Mouse (Mus musculus) common myeloid progenitor, adult 5-6 weeks (primary cell): ENCODE results near the gene Per1. TPM values are rescaled to one million over a fixed set of nuclear protein-coding genes. Genes with fewer than 3 reads are reported as not detected.

Experiments used
- ATAC-seq: replicated peaks from 2 replicates; pipeline ENCODE4 v1.8.0; 2016; ENCODE audit warnings: low read depth, mild to moderate bottlenecking, moderate TSS enrichment, inconsistent platforms; ENCODE audit not compliant: poor library complexity, severe bottlenecking
- total RNA-seq: library from RNA; stranded (forward); fragments of 200-1000, 187-1606 nt; gene quantifications from 2 replicates; pipeline ENCODE4 v1.2.3, GENCODE M21; 2017

Gene Per1
- total RNA-seq, 1 experiment from 2014 or later = 16.9 TPM

DNA sequence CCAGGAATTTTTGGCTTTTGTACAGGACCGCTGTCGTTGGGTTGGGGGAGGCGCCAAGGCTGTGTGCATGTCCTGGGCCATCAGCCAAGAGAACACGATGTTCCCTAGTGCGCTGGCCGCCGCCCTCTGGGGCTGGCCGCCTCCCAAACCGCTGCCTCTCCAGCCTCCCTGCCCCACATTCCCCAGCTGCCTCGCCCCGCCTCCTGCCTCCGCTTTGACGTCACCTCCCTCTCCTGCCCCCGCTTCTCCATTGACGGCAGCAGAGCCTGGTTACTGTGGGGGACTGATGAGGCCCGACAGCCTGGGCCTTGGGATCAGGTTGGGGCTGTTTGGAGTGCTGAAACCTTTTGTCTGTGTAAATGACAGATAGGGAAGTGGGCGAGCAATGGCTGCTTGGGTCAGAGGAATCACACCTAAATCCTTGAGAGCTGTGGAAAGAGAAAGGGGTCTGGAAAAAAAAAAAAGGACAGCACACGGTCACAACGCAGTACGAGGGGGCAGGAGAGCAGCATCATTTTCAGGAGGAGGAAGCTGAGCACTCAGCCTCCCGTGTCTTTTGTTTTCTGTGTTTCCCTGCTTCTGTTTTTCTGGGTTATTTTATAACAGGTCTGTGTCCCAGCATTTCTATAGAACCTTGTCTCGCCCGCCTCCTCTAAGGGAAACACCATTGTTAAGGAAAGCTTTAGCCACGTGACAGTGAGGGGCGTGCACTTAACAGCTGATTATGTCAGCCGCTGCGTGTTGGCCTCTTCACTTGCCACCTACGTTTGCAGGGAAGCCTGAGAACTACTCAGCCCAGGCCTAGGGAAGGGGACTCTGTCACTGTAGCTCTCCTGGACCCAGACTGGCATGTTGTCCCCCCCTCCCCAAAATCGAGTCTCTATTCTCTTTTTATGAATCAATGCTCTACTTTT is 2.2 kb downstream of the Per1 start:
- ATAC-seq = peak; percentile 27

DNA sequence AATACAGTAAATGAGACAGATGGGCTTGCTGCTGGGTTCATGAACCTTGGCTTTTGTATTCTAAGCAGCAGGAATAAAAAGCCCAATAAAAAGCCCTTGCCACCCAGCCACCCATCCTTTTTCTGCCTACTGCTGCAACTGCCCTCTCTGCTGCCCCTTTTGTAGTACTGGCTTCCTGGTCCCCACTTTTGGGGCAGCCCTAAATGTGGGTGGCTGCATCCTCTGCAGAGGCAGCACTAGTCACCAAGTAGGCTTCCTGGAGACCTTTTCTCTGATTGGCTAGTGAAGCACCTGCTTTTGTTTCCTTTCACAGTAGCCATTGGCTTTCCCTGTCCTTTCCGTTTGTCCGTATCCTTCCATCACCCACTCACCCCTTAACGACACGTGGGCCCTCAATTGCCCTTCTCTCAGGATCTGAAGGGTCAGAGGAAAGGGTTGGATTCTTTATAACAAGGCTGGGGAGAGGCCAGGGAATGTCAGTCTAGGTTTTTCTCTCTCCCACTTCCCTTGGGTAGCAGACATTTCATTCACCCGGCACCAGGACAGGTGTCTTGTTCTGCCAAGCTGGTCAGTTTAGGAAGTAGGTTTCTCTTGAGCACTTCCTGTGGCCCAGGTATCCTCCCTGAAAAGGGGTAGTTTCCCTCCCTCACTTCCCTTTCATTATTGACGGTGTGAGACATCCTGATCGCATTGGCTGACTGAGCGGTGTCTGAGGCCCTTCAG is 3.2 kb downstream of the Per1 start:
- ATAC-seq = no peak

DNA sequence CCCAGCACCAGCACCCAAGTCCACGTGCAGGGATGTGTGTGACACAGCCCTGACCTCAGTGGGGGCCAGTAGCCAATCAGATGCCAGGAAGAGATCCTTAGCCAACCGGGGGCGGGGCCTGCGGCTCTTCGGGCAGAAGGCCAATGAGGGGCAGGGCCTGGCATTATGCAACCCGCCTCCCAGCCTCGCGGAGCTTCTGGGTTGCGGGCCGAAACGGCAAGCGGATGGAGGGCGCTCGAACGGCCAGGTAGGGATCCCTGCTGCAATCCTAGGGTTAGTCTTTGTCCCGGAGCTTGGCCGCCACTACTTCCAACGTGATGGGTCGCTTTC is 3.7 kb downstream of the Per1 start:
- peak; percentile 34 for ATAC-seq

DNA sequence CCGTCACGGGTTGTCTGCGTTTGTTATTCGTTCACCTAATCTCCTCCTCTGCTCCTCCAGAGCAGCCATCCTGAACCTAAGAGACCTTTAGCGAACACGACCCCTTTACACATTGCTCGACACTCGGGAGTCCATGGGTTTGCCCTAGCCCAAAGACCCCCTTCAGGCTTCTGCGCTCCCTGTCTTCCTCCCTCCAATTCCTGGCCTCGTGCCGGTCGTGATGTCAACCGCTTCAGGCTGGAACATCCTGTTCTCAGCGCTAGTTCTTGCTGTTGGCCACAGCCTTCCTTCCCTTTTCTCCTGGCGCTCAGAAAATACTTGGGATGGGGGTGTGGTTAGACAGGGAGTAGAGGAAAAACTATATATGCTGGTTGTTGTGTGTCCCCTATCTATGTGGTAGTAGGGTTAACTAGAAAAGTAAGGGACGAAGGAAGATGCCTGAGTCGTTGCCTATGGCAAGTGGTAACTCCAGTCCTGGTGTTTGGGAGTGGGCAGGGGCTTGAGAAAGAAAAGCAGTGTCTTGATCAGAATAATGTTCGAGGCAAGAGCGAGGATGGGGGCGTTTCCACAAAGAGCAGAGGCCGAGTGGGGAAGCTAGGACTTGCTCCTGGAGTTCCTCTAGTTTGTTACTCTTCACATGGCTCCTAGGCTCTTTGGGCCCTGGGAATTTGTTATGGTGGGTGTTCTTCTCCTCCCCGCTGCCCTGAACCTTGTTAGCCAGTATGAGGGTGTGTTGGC is 4.3 kb downstream of the Per1 start:
- ATAC-seq = no peak

DNA sequence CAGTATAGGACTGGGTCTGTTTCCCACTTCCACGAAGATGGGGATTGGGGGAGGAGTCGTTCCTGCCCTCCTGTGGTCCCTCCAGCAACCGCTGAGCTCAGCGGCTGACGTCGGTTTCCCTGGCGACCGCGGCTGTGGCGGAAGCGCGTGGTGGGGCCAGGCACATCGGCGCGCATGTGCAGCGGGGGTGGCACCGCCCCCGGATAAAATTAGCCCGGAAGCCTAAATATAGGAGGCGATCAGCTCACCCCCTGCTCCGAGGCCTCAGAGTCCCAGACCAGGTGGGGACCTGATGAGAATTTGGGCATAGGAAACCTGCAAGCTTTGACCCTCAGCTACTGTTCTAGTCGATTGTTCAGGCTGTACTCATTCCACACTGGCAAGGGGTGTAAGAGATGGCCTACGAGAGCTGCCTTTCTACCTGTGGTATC is 4.9 kb downstream of the Per1 start:
- peak; percentile 40 for ATAC-seq

DNA sequence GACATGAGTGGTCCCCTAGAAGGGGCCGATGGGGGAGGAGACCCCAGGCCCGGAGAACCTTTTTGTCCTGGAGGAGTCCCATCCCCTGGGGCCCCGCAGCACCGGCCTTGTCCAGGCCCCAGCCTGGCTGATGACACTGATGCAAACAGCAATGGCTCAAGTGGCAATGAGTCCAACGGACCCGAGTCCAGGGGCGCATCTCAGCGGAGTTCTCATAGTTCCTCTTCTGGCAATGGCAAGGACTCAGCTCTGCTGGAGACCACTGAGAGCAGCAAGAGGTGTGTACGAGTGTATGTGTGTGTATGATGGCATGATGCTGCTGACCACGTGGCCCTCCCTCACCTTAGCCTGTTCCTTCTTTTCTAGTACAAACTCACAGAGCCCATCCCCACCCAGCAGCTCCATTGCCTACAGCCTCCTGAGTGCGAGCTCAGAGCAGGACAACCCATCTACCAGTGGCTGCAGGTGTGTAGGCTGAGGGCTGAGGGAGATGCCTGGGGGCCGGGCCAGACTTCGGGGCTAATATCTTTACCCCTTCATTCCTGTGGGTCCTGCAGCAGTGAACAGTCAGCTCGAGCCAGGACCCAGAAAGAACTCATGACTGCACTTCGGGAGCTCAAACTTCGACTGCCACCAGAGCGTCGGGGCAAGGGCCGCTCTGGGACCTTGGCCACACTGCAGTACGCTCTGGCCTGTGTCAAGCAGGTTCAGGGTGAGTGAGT is 5.8 kb downstream of the Per1 start:
- no peak for ATAC-seq

DNA sequence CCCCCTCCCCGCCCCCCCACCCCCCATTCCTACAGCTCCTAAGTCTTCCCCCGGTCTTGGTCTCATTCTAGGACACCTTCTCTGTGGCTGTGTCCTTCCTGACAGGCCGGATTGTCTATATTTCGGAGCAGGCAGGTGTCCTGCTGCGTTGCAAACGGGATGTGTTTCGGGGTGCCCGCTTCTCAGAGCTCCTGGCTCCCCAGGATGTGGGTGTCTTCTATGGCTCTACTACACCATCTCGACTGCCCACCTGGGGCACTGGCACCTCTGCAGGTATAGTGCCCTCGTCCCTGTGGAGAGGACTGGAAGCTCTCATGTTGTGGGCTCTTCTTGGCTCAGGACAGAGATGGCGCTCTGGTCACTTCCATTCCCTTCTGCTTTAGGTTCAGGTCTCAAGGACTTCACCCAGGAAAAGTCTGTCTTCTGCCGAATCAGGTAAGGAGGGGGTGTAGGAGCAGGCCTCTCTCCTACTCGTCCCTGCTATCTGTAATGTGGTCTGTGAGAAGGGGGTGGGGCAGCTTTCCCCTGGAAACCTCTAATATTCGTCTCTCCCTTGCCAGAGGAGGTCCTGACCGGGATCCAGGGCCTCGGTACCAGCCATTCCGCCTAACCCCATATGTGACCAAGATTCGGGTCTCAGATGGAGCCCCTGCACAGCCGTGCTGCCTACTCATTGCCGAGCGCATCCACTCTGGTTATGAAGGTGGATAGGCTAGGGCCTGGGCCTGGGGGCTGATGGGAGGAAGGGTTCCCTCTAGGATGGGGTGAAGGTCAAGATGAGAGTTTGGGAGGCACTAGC is 6.8 kb downstream of the Per1 start:
- no peak for ATAC-seq

DNA sequence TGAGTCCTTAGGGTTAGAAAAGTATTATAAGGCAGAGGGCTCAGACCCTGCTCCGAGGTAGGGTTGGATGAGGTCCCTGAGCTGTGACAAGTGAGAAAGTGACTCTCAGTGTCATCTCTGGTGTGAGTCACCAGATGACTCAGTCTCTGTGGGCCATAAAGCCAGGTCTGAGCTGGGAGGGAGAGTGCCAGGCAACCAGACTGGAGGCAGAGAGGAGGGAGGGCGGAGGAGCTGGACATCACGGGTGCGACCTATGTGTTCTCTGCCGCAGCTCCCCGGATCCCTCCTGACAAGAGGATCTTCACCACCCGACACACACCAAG is 7.3 kb downstream of the Per1 start:
- ATAC-seq = no peak

DNA sequence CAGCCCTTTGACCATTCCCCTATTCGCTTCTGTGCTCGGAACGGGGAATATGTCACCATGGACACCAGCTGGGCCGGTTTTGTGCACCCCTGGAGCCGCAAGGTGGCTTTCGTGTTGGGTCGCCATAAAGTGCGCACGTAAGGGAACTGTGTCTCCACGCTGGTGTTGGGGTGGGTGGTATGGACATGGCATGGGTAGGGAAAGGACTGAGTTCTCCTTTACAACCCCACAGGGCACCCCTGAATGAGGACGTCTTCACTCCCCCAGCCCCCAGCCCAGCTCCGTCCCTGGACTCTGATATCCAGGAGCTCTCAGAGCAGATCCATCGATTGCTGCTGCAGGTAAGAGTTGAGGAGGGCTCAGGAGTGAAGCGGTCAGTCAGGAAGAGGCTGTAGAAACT is 8.1 kb downstream of the Per1 start:
- ATAC-seq = no peak

DNA sequence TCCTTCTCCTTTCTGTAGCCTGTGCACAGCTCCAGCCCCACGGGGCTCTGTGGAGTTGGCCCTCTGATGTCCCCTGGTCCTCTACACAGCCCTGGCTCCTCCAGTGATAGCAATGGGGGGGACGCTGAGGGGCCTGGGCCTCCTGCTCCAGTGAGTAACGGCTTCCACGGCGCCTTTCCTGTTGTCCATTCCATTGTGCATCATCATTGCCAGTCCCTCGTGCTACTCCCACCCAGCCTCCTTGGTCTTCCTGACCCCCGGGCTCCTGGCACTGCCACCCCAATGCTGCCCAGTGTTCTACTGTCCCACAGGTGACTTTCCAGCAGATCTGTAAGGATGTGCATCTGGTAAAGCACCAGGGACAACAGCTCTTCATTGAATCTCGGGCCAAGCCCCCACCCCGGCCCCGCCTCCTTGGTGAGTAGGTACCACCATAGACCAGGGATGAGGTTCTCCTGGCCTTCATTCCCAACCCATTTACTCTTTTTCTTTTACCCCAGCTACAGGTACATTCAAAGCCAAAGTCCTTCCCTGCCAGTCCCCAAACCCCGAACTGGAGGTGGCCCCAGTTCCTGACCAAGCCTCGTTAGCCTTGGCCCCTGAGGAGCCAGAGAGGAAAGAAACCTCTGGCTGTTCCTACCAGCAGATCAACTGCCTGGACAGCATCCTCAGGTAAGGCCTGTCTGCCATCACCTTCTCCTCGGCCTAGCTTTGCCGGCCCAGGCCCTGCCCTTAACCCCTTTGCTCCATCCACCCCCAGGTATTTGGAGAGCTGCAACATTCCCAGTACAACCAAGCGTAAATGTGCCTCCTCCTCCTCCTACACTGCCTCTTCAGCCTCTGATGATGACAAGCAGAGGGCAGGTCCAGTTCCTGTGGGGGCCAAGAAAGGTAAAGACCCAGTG is 8.8 kb downstream of the Per1 start:
- no peak for ATAC-seq

DNA sequence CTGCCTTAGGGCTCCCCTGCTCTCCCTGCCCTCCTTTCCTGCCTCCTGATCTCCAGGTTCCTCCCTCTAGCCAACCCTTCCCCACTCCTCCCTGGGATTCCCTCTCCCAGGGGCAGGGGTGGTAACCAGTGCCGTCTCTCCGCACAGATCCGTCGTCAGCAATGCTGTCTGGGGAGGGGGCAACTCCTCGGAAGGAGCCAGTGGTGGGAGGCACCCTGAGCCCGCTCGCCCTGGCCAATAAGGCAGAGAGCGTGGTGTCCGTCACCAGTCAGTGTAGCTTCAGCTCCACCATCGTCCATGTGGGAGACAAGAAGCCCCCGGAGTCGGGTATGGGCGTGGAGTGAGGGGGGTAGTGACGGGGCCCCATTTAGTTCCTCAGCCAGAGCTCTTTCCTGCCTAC is 9.5 kb downstream of the Per1 start:
- no peak for ATAC-seq

DNA sequence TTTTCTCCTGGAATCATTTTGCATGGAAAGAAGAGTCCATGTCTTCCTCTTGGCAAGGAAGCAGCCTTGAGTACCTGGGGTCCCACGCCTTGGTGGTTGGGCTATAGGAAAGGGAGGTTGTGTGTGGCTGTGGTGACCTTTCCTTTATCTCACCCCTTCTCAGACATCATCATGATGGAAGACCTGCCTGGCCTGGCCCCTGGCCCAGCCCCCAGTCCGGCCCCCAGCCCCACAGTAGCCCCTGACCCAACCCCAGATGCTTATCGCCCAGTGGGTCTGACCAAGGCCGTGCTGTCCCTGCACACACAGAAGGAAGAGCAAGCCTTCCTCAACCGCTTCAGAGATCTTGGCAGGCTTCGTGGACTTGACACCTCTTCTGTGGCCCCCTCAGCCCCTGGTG is 10.2 kb downstream of the Per1 start:
- ATAC-seq = no peak

DNA sequence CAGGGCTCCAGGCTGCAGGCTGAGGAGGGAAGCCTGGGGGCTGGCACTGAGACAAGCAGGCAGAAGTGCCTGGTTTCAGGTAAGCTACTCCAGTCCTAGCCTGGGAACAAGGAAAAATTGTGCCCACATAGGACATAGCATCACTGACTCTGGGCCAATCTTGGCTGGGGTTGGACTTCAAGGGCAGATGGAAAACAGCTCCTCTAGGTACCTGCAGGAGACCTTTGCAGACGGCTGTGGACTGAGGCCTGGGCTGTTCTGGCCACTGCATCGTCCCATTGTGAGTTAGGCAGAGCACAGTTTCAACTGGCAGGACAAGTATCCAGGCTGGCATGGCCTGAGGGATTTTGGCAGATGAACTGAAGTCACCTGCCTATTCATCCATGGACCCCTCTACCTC is 10.8 kb downstream of the Per1 start:
- no peak for ATAC-seq

DNA sequence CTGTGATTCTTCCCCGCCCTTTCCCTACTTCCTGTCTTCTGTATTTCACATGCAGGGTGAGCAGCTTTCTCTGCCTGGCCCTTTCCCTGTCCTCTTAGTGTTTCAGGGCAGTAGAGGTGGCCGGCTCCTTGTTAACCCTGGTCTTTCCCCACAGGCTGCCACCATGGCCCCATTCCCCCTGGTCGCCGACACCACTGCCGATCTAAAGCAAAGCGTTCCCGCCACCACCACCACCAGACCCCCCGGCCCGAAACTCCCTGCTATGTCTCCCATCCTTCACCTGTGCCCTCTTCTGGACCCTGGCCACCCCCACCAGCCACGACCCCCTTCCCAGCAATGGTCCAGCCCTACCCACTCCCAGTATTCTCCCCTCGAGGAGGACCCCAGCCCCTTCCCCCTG is 11.3 kb downstream of the Per1 start:
- no peak for ATAC-seq

DNA sequence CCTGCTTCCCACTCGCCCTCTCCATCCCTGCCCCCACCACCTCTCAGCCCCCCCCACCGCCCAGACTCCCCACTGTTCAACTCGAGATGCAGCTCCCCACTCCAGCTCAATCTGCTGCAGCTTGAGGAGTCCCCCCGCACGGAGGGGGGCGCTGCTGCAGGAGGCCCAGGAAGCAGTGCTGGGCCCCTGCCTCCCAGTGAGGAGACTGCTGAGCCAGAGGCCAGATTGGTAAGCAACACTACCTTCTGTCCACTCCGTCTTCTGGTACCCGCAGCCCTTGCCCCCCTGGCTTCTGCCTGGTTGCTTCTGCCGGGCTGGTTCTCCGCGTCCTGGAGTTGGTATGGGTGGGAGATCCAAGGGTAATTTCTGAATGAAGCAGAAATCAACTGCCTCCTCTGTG is 11.8 kb downstream of the Per1 start:
- no peak for ATAC-seq

DNA sequence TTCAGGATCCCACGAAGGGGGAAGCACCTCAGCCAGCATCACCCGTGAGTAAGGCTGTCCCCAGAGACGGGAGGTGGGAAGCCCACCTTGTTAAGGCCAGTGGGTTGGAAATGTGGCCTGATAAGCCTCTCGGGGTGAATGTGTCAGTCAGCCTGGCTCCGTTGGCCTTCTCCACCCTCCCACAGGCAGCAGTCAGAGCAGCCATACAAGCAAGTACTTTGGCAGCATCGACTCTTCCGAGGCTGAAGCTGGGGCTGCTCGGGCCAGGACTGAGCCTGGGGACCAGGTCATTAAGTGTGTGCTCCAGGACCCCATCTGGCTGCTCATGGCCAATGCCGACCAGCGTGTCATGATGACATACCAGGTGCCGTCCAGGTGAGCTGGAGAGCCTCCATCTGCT is 12.7 kb downstream of the Per1 start:
- no peak for ATAC-seq

DNA sequence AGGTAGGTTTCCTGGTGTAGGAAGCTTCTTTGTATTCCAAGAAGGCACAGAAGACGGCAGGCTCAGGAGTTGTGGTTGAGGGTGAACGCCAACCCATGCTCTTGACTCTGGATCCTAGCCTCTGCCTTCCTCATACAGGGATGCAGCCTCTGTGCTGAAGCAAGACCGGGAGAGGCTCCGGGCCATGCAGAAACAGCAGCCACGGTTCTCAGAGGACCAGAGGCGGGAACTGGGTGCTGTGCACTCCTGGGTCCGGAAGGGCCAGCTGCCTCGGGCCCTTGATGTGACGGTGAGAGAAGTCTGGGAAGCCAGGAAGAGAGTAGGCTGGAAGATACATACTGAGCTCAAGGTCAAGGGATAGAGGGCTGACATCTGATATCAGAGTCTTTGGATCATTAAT is 13.2 kb downstream of the Per1 start:
- no peak for ATAC-seq

DNA sequence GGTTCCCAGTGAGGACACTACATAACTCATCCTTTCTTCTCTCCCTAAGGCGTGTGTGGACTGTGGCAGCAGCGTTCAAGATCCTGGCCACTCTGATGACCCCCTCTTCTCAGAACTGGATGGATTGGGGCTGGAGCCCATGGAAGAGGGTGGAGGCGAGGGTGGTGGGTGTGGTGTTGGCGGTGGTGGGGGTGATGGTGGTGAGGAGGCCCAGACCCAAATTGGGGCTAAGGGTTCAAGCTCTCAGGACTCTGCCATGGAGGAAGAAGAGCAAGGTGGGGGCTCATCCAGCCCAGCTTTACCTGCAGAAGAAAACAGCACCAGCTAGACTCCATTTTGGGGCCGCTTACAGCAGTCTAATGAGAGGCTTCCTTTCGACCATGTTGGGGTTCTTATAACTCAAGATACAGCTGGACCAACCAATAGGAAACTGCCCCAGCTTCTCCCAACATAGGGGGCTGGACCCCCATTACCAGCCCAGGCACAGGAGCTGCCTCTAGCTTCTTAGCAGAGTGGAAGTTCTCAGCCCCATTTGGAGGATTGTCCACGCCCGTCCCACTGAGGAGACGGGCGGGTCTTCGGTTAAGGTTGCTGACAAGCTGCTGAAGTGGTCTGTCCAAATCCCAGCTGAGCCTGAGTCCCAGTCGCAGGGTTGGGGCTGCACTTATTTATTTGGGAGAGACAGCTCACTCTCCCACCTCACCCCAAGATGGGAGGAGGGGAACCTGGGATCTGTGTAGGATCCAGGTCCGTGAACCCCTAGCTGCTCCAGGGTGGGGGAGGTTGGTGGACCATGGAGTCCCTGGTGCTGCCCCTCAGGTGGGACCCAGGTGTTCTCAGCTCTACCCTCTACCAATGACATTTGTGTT is 14.2 kb downstream of the Per1 start:
- no peak for ATAC-seq
